Mouse (Mus musculus) frontal cortex, postnatal 25 days (tissue): Measurements from ENCODE around the gene Fam111a.
"Not testable (repeated sequence)": the region's sequence is repeated elsewhere in the genome, so short reads cannot be mapped to it uniquely, and the experiment has no call there.

ENCODE experiments used
- DNase-seq, 2 experiments: peaks; one replicate each; pipeline ENCODE4 v3.0.0; 2022; ENCODE audit warnings: low spot score in 2 of 2

Fam111a gene

DNA sequence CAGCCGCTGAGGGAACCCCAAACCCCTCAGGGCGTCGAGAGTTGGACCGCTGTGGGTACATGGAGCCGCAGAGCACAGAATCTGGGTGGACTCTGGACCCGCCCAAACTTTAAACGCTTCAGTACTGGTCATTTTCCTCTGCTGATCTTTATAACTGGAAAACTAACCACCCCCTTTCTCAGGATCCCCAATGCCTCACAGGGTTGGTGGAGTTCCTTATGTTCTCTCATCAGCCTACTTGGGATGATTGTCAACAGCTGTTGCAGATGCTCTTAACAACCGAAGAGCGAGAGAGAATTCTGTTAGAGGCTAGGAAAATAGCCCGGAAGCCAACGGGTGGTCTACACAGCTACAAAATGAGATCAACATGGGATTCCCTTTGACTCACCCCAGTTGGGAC, at the start of gene Fam111a:
TSS of gene Fam111a (plus strand) at position 301 of the 400 bp plus-strand sequence.
- DNase-seq, result not testable (repeated sequence)

DNA sequence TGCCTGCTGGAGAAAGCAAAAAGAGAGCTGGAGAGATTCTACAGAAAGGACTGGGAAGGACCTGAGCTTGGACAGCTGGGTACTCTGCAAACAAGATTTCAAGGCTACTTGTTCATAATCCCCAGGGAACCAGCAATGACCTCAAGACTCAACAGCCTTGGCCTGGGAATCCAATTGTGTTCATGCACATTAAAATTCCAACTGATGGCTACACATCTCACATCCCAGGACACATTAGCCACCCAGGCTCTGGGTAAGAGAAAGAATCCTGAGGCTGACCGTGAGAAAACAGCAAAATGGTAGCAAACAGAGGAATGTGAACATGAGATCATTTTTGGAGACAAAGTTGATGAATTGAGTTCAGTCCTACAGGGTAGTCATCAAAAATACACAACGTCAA, 49.3 kb upstream of the Fam111a start:
- DNase-seq, result no peak

DNA sequence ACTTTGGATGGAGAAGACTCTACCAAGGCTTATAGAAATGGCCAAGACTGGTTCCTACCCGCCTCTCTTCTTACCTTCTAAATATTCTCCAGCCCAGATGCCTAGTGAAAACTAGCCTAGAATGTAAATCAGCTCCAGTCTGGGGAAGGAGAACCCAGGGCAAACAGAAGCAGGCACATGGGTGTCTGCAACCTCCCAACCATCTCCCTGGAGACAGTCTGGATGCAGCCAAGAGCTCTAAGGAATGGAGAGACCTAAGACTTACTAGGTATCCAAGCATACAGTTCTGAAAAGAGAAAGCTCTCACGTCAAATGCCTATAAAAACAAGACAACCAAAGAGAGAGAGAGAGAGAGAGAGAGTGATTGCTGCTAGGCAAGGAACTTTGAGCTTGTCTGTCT, 47.6 kb upstream of the Fam111a start:
- DNase-seq, result no peak

DNA sequence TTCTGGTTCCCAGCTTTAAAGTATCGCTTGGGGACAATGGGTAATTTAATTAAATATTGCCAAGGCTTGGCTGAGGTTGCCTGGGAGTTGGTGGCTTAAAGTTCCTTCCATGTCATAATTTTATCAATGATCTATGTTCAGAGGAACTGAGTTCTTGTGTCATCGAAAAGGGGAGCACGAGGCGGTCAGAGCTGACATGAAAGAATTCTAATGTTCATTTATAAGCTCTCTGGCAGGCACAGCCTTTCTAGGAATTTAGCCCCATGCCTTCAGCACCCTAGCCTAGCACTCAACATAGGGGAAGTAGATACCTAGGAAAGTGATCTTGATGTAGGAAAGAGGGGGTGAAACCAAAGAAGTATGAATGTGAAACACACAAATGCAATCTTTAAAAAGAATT, 47.2 kb upstream of the Fam111a start:
- DNase-seq, result no peak

DNA sequence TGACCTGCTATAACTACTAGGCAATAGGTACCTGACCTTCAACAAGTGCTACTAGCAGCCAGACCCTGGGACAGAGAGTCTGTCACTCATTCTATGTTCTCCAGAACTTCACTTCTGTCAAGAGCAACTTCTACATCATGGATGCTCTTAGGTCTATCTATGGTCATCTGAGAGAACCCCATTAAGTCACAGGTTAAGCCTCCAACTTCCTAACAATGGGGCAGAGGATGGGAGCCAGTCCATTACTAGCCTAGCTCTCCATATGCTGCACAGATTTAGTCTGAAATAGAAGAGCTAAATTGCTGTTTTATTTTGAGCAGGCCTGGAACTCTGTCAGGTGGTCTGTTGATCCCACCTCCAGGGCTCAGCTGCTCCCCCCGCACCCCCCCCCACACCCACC, 46.6 kb upstream of the Fam111a start:
- no peak for DNase-seq

DNA sequence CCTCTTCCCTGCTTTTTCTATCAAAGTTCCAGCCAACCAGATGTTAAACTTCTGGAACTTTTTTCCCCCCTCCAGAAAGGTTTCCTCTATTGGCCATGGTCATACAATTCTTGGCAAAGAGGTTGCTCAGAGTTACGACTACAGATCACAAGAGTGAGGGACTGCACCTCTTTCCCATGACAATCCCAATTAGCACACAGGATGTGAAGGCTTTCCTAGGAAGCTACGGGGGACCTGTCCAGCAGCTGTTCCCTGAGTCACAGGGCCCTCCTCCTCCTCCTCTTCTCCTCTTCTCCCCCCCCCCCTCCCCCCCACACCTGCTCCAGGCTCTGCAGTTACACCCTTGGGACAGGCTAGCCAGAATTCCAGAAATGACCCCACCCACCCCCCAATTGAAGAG, 46.1 kb upstream of the Fam111a start:
- DNase-seq, result no peak

DNA sequence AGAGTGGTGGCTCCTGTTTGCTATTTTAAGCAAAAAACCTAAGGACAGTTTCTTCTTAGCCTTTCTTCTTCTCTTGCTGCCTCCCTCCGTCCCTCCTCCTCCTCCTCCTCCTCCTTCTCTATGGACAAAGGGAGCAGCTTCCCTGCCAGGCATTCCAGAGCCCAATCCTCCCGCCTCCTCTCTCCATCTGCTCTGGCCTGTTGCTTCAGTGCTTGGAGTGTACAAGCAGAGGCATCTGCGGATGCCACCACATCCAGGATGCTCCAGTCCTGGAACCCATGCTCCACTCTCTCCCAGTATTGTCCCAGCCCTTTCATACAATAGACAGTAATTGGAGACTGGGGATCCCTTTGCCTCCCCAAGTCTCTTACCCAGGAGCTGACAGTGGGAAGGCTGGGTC, 45.4 kb upstream of the Fam111a start:
- peak; percentile 51 to 58 for DNase-seq

DNA sequence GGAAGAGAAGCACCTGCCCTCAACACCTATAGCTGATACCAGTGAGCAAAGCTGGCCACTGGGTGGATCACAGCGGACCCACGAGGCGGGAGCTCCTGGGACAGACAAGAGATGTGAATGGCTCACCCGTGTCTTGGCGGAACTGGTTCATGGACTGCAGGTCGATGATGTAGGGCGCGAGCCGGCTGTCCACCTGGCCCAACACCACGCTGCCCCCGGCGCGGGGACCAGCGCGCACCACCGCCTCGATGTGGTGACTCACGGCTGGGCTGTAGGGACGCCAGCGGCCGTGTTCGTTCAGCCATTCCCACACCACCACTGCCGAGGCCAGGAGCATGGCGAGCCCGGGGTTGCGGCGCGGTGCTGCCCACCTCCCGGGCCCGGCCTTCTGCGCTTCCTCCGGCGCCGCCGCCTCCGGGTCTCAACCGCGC, 44.6 kb upstream of the Fam111a start:
- DNase-seq, result peak in 1 of 2 experiments; percentile 41

DNA sequence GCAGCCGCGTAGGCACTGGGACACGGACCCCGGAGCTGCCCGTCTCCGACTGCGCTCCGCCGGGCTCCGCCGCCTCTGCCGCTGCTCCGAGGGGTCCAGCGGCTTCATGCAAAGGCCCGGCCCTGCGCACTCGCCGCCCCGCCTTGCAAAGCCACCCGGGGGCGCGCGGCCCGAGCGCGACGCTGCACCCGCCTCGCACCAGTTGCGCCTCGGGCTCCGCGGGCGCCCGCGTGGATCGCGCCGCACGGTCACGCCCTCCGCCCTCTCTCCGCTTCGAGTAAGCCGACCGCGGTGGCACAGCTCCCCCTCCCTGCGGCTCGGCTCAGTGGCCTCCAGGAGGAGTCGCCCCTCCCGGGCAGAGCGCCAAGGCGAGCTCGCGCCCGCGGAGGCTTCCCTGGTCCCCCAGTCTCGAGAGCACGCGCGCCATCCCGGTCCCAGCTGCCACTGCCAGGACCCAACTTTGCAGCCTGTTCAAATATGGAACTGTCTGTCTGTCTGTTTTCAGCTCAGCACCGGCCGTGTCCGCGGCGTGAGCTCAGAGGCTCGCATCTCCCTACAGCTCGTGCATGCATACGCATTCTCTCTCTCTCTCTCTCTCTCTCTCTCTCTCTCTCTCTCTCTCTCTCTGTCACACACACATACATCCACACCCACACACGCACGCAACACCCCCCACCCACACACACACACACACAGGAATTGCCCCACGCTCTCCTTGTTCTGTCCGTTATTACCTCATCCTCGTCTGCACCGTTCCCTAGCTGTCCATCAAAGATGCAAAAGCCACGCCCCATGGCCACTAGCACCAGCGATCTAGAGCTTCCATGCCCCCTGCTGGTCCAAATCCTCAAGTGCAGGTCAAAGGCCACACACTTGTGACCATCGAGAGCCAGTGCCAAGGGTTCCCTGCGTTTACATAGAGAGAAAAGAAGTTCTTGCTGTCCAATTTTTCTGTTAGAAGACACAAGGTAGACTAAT, 43.9 kb upstream of the Fam111a start, which contains the start of gene Dtx4:
TSS of gene Dtx4 (minus strand) at position 85 of the 978 bp plus-strand sequence.
- peak; percentile 92 for DNase-seq

DNA sequence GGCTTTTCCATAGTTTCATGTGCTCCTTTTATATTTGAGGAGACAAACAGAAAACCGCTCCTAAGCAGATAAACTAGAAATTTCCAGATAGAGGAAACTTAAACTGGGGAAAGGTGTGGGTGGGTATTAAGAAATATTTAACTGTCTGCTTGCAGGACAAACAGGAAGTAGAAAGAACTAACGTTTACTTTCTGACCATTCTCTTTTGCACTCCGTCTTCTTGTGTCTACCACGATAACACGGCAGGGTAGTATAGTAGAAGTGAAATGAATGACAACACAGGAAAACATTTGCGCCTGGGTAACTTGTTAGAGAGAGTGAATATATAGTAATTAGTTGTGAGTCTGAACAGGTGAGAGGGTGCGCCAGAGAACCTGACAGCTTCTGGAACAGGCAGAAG, 42.8 kb upstream of the Fam111a start:
- DNase-seq, result no peak

DNA sequence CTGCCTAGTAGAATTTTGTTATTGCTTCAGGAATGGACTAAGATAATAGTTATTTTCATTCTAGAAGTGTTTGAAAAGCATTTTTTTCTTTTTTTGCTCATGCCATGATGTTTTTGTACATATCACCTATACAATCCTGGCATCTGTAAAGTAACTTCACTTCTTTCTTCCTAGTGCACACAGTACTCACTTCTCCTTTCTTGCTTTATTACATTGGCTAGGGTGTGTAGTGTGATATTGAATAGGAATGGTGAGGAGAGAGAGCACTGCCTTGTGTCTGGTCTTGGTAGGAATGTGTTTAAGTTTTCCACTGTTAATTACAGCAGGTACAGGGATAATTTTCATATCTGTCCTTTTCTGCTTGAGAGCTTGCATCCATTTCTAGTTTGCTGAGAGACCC, 30.9 kb upstream of the Fam111a start:
- no peak for DNase-seq

DNA sequence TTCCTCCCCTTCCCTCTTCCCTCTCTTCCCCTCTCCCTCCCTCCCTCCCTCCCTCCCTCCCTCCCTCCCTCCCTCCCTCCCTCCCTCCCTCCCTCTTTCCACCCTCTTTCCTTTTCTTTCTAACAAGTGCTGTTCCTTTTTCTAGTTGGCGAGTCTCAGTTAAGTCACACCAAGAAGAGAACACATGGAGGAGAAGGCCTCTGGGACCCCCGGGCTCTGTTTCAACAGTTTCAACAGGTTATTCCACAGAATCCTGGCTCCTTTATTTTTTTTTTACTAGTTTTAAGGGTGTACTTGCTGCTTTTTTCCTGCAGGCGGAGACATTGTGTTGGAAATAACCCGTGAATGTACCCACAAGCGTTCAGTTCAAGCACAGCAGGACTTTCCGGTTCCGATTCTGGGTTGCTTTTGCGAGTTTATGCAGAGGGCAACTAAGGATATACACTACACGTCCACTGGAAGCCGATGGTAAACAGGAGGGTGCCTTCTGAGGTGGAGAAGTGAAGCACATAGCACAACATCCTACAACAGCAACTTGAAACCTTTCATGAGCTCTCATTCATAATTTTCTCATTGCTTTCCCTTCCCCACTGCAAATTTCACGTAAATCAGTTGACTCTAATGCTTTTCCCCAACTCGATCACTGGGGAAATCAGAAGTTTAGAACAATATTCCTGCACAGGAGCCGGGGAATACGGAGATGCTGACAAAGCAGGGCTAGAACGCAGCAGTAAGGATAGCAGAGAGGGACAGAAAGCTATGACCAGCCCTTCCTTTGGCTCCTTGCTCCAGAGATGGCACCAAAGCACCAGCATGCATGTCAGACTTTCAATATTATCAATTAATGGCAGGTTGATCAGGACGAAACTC, 27.6 kb upstream of the Fam111a start:
- peak; percentile 40 to 49 for DNase-seq

DNA sequence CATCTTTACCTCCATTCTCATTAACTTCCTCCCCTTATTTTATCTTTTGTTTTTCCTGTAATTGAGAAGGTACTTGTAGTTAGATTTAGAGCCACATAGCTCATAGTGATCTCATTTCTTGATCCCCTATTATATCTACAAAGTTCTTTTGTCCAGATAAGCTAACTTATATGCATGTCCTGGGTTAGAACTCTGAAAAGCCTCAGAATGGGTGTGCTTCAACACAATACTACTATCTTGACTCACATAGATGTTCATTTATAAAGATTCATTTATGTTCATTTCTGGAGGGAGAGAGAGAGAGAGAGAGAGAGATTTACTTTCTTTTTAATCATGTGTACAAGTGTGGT, 27.0 kb upstream of the Fam111a start:
- no peak for DNase-seq

DNA sequence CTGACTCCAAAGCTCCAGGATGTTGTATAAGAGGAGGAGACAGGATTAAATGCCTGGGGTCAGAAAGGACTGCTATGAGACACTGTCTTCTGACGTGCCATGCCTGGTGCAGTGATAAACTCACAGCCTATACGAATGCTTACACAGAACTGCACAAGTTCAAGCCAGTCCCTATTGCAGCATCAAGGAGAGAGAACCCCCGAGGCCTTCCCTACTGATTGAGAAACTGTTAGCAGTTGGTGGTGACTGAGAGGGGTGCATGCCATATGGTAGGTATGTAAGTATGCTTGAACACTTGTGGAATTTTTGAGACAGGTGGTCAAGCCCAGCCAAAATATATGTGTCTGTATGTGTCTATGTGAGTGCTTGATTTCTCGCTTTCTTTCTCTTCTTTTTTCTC, 22.2 kb upstream of the Fam111a start:
- DNase-seq, result no peak

DNA sequence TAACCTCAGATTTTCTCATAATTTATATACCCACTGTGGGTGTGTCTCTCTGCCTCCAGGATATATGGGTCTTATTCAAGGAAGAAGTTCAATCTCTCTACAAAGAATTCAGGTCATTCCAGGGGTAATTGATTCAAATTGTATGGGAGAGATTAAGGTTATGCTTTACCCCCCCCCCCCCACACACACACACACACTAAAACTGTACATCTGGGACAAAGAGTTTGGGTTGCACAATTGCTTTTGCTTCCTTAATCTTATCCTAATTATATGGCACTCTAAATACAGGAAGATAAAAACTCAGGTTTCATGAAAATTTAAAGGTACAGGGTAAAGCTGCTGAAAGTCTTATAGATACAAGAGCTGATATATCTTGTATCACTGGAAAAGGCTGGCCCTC, 8.4 kb upstream of the Fam111a start:
- no peak for DNase-seq

DNA sequence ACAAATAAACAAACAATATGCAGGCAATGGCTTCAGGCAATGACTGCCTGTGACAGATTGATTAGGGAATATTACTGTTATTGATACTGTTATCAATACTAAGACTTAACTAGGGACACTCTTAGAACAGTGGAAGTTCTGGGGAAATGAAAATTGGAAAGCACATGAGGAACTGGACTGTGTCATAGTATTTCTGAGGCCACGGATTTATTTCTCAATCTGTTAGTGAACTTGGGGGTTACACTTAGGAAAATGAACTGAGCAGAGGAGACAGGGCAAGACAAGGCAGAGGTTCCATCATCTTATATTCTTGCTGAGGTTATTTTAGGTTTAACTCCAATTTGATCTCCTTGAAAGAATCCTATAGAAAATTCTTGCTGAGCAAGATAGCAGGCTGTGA, 5.6 kb upstream of the Fam111a start:
- DNase-seq, result no peak

DNA sequence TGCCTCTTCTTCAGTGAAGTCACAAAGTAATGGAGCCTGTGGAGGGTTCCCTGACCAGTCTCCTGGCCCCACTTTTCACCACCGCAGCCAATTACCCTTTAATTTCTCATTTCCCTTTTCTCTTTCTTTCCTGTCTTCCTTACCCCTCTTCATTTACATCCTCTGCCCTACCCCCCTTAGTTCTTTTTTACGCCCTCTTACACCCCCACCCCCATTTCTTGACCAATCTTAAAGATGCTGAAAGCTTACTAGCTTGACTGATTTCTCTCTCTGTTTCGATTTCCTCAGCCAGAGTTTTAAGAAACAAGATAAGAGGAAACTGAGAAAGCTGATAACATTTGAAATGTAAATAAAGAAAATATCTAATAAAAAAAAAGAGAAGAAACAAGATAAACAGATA, 4.8 kb upstream of the Fam111a start:
- no peak for DNase-seq

DNA sequence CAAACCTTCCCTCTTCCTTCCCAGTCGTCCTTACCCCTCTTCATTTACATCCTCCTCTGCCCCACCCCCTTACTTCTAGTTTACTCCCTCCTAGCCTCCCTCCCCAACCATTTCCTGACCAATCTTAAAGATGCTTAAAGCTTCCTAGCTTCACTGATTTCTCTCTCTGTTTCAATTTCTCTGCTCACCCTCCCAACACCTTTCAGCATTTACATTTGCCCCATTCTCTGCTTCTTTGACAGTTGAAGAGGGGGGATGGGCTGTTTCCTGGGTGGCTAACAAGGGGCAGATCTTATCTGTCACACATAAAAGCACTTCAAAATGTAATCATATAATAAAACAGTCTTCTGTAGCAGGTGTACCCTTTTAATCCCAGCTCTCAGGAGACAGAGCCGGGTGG, 3.9 kb upstream of the Fam111a start:
- DNase-seq, result no peak

DNA sequence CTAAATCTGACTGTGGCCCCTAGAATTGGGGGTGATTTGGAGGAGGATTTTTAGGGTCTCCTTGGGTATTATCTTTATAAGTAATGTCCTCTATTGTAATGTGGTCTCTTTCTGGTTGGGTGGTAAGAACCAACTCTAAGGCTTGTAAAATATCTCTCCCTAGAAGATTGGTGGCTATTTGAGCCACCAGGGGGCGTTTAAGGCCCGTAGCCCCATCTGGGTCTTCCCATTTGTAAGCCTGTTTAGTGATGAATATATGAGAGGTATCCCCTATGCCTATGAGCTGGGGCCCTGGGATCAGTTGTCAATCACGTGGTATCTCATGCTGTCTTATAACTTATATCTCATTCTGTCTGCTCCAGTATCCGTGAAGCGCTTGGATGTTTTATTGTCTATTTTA, 3.6 kb downstream of the Fam111a start:
- DNase-seq, result no peak

DNA sequence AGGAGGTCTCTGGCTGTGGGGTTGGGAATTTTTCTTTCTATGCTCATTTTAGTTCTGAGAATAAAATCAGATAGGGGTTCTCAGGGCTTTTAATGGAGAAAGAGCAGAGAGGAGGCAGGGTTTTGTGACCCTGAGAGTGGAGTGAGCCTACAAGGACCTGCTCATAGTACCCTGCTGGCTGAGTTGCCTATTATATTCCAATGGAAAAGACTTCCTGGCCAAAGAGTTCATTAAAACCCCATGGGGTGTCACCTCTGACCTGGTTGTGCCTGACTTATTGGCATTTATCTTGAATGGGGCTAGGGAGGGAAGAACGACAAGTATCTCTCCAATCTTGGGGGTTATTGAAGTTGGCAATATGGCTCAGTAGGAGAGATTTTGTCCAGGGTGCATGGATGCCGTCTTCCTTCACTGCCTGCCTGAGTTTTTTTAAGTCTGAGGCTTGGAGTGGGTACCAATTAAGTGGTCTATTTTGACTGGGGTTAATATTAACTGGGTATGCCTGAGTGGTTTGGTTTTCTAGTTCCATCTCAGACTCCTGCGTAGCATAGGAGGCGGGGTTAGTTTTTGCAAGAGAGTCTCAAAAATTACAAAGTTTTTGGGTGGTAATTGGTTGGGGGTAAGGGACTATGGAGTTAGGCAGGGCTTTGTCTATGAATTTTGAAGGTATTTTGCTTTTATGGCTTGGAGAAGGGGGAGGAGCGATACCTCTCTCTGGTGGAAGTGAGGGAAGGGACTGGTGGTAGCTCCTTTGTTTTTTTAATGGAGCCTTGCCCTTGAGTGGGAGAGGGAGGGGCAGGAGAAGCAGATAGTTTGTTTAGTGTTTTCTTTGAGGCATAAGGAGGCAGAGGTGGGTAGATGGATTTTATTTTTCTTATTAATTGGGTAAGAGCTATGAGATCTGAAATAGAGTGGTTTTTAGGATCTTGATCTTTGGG, 4.7 kb downstream of the Fam111a start:
- no peak for DNase-seq

DNA sequence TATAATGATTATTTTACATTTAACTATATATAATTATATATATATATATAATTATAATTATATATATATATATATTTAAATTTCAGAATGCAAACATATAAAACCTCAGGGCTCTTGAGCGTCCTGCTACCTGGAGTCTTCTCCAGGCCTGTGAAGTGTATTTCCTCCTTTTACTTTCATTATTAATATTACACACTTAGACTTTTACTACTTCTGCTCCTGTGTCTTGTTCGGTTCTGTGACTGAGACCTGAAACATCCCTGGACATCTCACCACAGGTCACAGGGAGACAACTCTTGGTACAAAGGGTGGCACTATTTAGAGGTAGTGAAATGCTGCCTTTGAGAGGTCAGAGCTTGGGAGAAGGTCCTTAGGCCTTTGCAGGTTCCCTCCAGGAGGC, 10.8 kb downstream of the Fam111a start:
- no peak for DNase-seq

DNA sequence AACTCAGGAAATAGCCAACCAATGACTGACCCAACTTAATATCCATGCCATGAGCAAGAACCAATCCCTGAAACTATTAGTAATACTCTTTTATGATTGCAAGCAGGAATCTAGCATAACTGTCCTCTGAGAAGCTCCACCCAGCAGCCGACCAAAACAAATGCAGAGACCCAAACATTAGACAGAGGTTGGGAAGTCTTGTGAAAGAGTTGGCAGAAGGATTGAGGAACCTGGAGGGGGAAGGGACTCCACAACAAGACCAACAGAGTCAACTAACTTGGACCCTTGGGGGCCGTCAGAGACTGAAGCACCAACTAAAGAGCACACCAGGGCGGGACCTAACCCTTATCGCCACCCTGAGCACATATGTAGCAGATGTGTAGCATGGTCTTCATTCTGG, 12.7 kb downstream of the Fam111a start:
- DNase-seq, result no peak
